Mouse (Mus musculus) embryonic facial prominence, embryonic 15.5 days (tissue): ENCODE measurements at regions not wholly inside any gene's neighbourhood (a gene's known extent, or its start where the extent isn't known, plus 50 kb on each side); places are given as distances from the start of the nearest gene placed in this dataset.

Experiments used
- ATAC-seq: fragments of 200-750 bp; cut with Nextera tagmentation; 2 replicates; pipeline ENCODE4 v1.8.0; 2017; ENCODE audit warnings: low read depth, moderate TSS enrichment; ENCODE audit not compliant: insufficient number of reproducible peaks, low FRiP score, low TSS enrichment
- H3K27ac ChIP-seq: fragments of 300-500 bp; sonication (generic); replicated peaks from 2 replicates; pipeline ENCODE4 v1.5.1; 2015; ENCODE audit warnings: mild to moderate bottlenecking, inconsistent platforms
- H3K27me3 ChIP-seq: fragments of 300-500 bp; sonication (generic); 2 replicates; pipeline ENCODE4 v1.6.1; 2015; ENCODE audit warnings: inconsistent platforms
- H3K36me3 ChIP-seq: fragments of 300-500 bp; sonication (generic); 2 replicates; pipeline ENCODE4 v1.6.1; 2015; ENCODE audit warnings: mild to moderate bottlenecking, inconsistent platforms
- H3K4me1 ChIP-seq: fragments of 300-500 bp; sonication (generic); 2 replicates; pipeline ENCODE4 v1.6.1; 2015; ENCODE audit warnings: inconsistent platforms
- H3K4me2 ChIP-seq: fragments of 300-500 bp; sonication (generic); replicated peaks from 2 replicates; pipeline ENCODE4 v1.6.1; 2015; ENCODE audit warnings: mild to moderate bottlenecking, inconsistent platforms
- H3K4me3 ChIP-seq: fragments of 300-500 bp; sonication (generic); replicated peaks from 2 replicates; pipeline ENCODE4 v1.5.1; 2015; ENCODE audit warnings: mild to moderate bottlenecking, inconsistent platforms
- H3K9ac ChIP-seq: fragments of 300-500 bp; sonication (generic); 2 replicates; pipeline ENCODE4 v1.6.1; 2015; ENCODE audit warnings: inconsistent platforms
- H3K9me3 ChIP-seq: fragments of 300-500 bp; sonication (generic); replicated peaks from 2 replicates; pipeline ENCODE4 v1.6.1; 2016; ENCODE audit warnings: inconsistent platforms
- WGBS: fragments of 180-500 bp; shearing (Covaris S2); methylation state at CpG from one replicate; pipeline ENCODE4 v1.1.7; 2015; 5-methylcytosine and 5-hydroxymethylcytosine counted together

GRCm38 (mm10) chr8:112933815-112934214 is 364.0 kb downstream of the Cntnap4 start:
- no peak for ATAC-seq

GRCm38 (mm10) chr8:112935411-112935810 is 365.6 kb downstream of the Cntnap4 start:
- ATAC-seq = no peak
- 45% methylated on average over 3 of the region's 3 CpGs for WGBS
- Histone ChIP-seq H3K27me3 (no peaks in the 10 kb centered on the region), H3K9me3 (no peaks in the 10 kb centered on the region), H3K9ac (no peak overlapping the region), H3K4me3 (no peak overlapping the region), H3K4me2 (no peak overlapping the region), H3K4me1 (no peaks in the 10 kb centered on the region), H3K36me3 (no peaks in the 10 kb centered on the region), H3K27ac (no peak overlapping the region)

More at GRCm38 (mm10) chr8:112933815-112934214, 364.0 kb downstream of the Cntnap4 start:
- no peaks in the 10 kb centered on the region for H3K27me3 ChIP-seq
- no peak overlapping the region for H3K4me3 ChIP-seq
- H3K9me3 ChIP-seq = no peaks in the 10 kb centered on the region
- no peaks in the 10 kb centered on the region for H3K36me3 ChIP-seq
- no peaks in the 10 kb centered on the region for H3K4me1 ChIP-seq
- H3K4me2 ChIP-seq = no peak overlapping the region
- 90% methylated on average over 2 of the region's 2 CpGs for WGBS
- no peak overlapping the region for H3K9ac ChIP-seq
- H3K27ac ChIP-seq = no peak overlapping the region

- H3K27me3 ChIP-seq = no peaks in the 10 kb centered on the region
- no peak overlapping the region for H3K27ac ChIP-seq
- no peak overlapping the region for H3K4me3 ChIP-seq
- H3K9ac ChIP-seq = no peak overlapping the region
- H3K4me2 ChIP-seq = no peak overlapping the region
- H3K9me3 ChIP-seq = no peaks in the 10 kb centered on the region
- no peaks in the 10 kb centered on the region for H3K36me3 ChIP-seq
- no peaks in the 10 kb centered on the region for H3K4me1 ChIP-seq
- 75% methylated on average over 9 of the region's 9 CpGs for WGBS
- no peak for ATAC-seq
Observed at GRCm38 (mm10) chr8:112935897-112936719, 366.3 kb downstream of the Cntnap4 start.

- H3K4me3 ChIP-seq = no peak overlapping the region
- H3K4me2 ChIP-seq = no peak overlapping the region
- H3K9me3 ChIP-seq = no peaks in the 10 kb centered on the region
- no peaks in the 10 kb centered on the region for H3K4me1 ChIP-seq
- 2% methylated on average over 6 of the region's 6 CpGs for WGBS
- H3K27ac ChIP-seq = no peak overlapping the region
- H3K9ac ChIP-seq = no peak overlapping the region
- no peaks in the 10 kb centered on the region for H3K27me3 ChIP-seq
- H3K36me3 ChIP-seq = no peaks in the 10 kb centered on the region
- ATAC-seq = no peak
Observed at GRCm38 (mm10) chr8:112972418-112972817, 402.6 kb downstream of the Cntnap4 start.

- no peak overlapping the region for H3K4me2 ChIP-seq
- no peaks in the 10 kb centered on the region for H3K27me3 ChIP-seq
- WGBS = 88% methylated on average over 2 of the region's 2 CpGs
- no peaks in the 10 kb centered on the region for H3K36me3 ChIP-seq
- no peak overlapping the region for H3K4me3 ChIP-seq
- H3K27ac ChIP-seq = no peak overlapping the region
- no peak overlapping the region for H3K9ac ChIP-seq
- ATAC-seq = no peak
- no peaks in the 10 kb centered on the region for H3K4me1 ChIP-seq
- H3K9me3 ChIP-seq = no peaks in the 10 kb centered on the region
Observed at GRCm38 (mm10) chr8:112975734-112976133, 405.9 kb downstream of the Cntnap4 start.

GRCm38 (mm10) chr8:112976312-112976711 is 406.5 kb downstream of the Cntnap4 start:
- Histone ChIP-seq H3K4me2 (no peak overlapping the region), H3K36me3 (no peaks in the 10 kb centered on the region), H3K9me3 (no peaks in the 10 kb centered on the region), H3K9ac (no peak overlapping the region), H3K27me3 (no peaks in the 10 kb centered on the region), H3K27ac (no peak overlapping the region), H3K4me1 (no peaks in the 10 kb centered on the region), H3K4me3 (no peak overlapping the region)
- no peak for ATAC-seq
- 78% methylated on average over 2 of the region's 2 CpGs for WGBS

- no peak overlapping the region for H3K4me3 ChIP-seq
- 77% methylated on average over 4 of the region's 4 CpGs for WGBS
Observed at GRCm38 (mm10) chr8:112993781-112994180, 423.9 kb downstream of the Cntnap4 start.

GRCm38 (mm10) chr8:113007356-113007755 is 437.5 kb downstream of the Cntnap4 start:
- ATAC-seq = no peak
- no peak overlapping the region for H3K4me3 ChIP-seq
- H3K4me1 ChIP-seq = no peaks in the 10 kb centered on the region
- no peaks in the 10 kb centered on the region for H3K36me3 ChIP-seq
- no peak overlapping the region for H3K9ac ChIP-seq
- no peak overlapping the region for H3K4me2 ChIP-seq
- WGBS = 62% methylated on average over 4 of the region's 4 CpGs
- H3K9me3 ChIP-seq = no peaks in the 10 kb centered on the region
- no peaks in the 10 kb centered on the region for H3K27me3 ChIP-seq
- no peak overlapping the region for H3K27ac ChIP-seq

More at GRCm38 (mm10) chr8:112993781-112994180, 423.9 kb downstream of the Cntnap4 start:
- H3K4me1 ChIP-seq = no peaks in the 10 kb centered on the region
- H3K36me3 ChIP-seq = no peaks in the 10 kb centered on the region
- H3K9me3 ChIP-seq = no peaks in the 10 kb centered on the region
- H3K9ac ChIP-seq = no peak overlapping the region
- no peak overlapping the region for H3K4me2 ChIP-seq
- ATAC-seq = no peak
- H3K27me3 ChIP-seq = no peaks in the 10 kb centered on the region
- no peak overlapping the region for H3K27ac ChIP-seq

- Histone ChIP-seq H3K4me1 (no peaks in the 10 kb centered on the region; the same call in 1 of the 2 replicates), H3K9me3 (no peaks in the 10 kb centered on the region), H3K9ac (no peak overlapping the region), H3K36me3 (no peaks in the 10 kb centered on the region), H3K4me2 (no peak overlapping the region), H3K4me3 (no peak overlapping the region), H3K27ac (no peak overlapping the region), H3K27me3 (no peaks in the 10 kb centered on the region)
- WGBS = 51% methylated on average over 9 of the region's 9 CpGs
- peak; percentile 54 for ATAC-seq
Observed at GRCm38 (mm10) chr8:113028880-113029279, 459.0 kb downstream of the Cntnap4 start.

- H3K4me1 ChIP-seq = no peaks in the 10 kb centered on the region
- no peak overlapping the region for H3K4me3 ChIP-seq
- no peaks in the 10 kb centered on the region for H3K36me3 ChIP-seq
- H3K9me3 ChIP-seq = no peaks in the 10 kb centered on the region
- 83% methylated on average over 8 of the region's 8 CpGs for WGBS
- H3K4me2 ChIP-seq = no peak overlapping the region
- no peaks in the 10 kb centered on the region for H3K27me3 ChIP-seq
- H3K9ac ChIP-seq = no peak overlapping the region
- ATAC-seq = no peak
- H3K27ac ChIP-seq = no peak overlapping the region
Observed at GRCm38 (mm10) chr8:113051770-113052473, 482.1 kb downstream of the Cntnap4 start.

GRCm38 (mm10) chr8:113065246-113066169 is 495.7 kb downstream of the Cntnap4 start:
- no peak overlapping the region for H3K9ac ChIP-seq
- H3K27ac ChIP-seq = no peak overlapping the region
- no peaks in the 10 kb centered on the region for H3K27me3 ChIP-seq
- no peak overlapping the region for H3K4me2 ChIP-seq
- H3K4me1 ChIP-seq = no peaks in the 10 kb centered on the region
- H3K4me3 ChIP-seq = no peak overlapping the region
- no peak for ATAC-seq
- WGBS = 64% methylated on average over 2 of the region's 2 CpGs
- H3K9me3 ChIP-seq = no peaks in the 10 kb centered on the region
- H3K36me3 ChIP-seq = no peaks in the 10 kb centered on the region
